ENCODE assay signal across 16 mouse cellular contexts in the genomic region with DNA sequence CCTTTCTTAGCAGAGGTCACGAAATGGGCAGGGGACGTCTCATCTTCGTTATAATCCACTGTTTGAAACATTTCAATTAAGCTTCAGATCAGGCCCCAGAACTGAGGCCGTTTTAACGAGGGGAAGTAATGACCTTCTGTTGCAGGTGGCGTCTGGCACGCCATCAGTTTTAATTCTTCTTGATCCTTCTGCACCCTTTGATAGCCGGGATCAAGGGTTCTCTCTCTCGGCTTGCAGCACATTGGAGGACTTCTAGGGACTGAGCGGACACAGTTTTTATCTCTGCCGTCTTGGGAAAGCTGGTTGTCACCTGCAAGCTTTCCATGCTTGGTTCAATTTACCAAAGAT.
"Had no signal": no experiment of that assay in that cellular context is flagged by ENCODE, and none has a peak within 500 bp of the region (broad histone marks: within the 10 kb centered on the region; RNA-seq: fewer than 3 reads in every experiment).

No protein-coding gene starts in this region.

- ATAC-seq: lung, postnatal 0 days had no signal

- H3K9ac ChIP-seq: liver, embryonic 12.5 days; liver, embryonic 14.5 days; lung, embryonic 15.5 days; midbrain, embryonic 12.5 days; neural tube, embryonic 12.5 days; stomach, embryonic 15.5 days had no signal

- H3K27ac ChIP-seq: liver, embryonic 12.5 days; liver, embryonic 14.5 days; lung, embryonic 15.5 days; macrophage; midbrain, embryonic 12.5 days; neural tube, embryonic 12.5 days; stomach, embryonic 15.5 days; stomach, postnatal 0 days had no signal

- H3K4me2 ChIP-seq: liver, embryonic 12.5 days; lung, embryonic 15.5 days; midbrain, embryonic 12.5 days; neural tube, embryonic 12.5 days; stomach, embryonic 15.5 days had no signal

- H3K9me3 ChIP-seq: lung, embryonic 15.5 days; neural tube, embryonic 12.5 days; stomach, embryonic 15.5 days had no signal

- DNase-seq: lung, adult 18-20 months; lung, postnatal 14 days; lung, postnatal 36 days; right cerebral cortex, postnatal 14 days; thymus, adult 2 months; thymus, postnatal 25 days had no signal

- H3K4me1 ChIP-seq: liver, embryonic 12.5 days; lung, embryonic 15.5 days; megakaryocyte, embryonic 14.5 days; midbrain, embryonic 12.5 days; neural tube, embryonic 12.5 days; stomach, embryonic 15.5 days had no signal

- H3K36me3 ChIP-seq: liver, embryonic 12.5 days; lung, embryonic 15.5 days; midbrain, embryonic 12.5 days; neural tube, embryonic 12.5 days; stomach, embryonic 15.5 days had no signal

- H3K4me3 ChIP-seq: liver, embryonic 12.5 days; lung, embryonic 15.5 days; megakaryocyte, embryonic 14.5 days; midbrain, embryonic 12.5 days; neural tube, embryonic 12.5 days; stomach, embryonic 15.5 days had no signal

- H3K27me3 ChIP-seq: liver, embryonic 12.5 days; lung, embryonic 15.5 days; megakaryocyte, embryonic 14.5 days; midbrain, embryonic 12.5 days; neural tube, embryonic 12.5 days; stomach, embryonic 15.5 days had no signal
